Mouse (Mus musculus) bone marrow macrophage, adult 2 months (primary cell): ENCODE results near the gene Adcy2.

ENCODE experiments used
- CTCF ChIP-seq: IDR thresholded peaks from 2 replicates; pipeline ENCODE4 v1.5.1; 2012; ENCODE audit warnings: low read depth, mild to moderate bottlenecking, low read length, moderate library complexity
- POLR2A ChIP-seq: IDR thresholded peaks from 2 replicates; pipeline ENCODE4 v1.6.1; 2012; ENCODE audit warnings: mild to moderate bottlenecking, low read depth, low read length, borderline replicate concordance

DNA sequence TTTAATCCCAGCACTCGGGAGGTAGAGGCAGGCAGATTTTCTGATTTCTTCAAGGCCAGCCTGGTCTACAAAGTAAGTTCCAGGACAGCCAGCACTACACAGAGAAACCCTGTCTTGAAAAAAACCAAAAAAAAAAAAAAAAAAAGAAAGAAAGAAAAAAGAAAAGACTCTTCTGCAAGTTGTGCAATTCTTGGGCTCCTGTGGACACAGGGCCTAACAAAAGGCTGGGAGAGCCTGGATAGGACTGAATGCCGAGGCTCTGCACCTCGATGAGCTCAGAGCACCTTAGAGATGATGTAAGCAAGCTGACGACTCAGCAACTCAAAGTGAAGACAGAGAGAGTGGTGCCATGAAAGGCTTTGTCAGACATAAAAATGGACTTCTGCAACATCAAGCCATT lies 424.9 kb downstream of the Adcy2 start:
- TF ChIP-seq CTCF (no peak), POLR2A (no peak)
